Mouse (Mus musculus) embryo, embryonic 11.5 days (tissue): ENCODE measurements around the gene Whrn.

Source experiments
- DNase-seq: peaks from one replicate; pipeline ENCODE4 v3.0.0-alpha.2; 2012; ENCODE audit warnings: low read depth, low spot score

Whrn gene

DNA sequence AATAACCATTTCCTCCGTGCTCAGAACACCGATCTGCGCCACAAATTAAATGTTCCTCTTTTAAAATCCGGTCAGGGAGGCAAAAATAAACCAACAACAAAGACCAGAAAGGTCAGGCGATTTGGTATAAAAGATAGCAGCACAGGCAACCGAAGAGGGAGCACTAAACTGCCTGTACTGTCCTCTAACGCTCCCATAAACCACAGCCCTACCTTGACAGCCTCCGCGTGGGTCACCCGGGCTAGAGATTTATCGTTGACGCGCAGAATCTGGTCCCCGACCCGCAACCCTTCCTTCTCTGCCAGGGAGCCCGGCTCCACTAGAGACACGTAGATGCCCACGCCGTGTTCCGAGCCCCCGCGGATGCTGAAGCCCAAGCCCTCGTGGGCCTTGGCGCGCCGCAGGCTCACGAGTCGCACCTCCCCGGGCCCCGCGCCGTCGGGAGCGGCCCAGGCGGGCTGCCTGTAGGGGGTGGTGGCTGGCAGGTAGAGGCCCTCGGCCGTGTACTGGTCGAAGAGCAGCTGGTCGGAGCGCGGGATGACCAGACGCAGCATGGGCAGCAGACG is 1.3 kb downstream of the Whrn start:
- DNase-seq, result no peak

DNA sequence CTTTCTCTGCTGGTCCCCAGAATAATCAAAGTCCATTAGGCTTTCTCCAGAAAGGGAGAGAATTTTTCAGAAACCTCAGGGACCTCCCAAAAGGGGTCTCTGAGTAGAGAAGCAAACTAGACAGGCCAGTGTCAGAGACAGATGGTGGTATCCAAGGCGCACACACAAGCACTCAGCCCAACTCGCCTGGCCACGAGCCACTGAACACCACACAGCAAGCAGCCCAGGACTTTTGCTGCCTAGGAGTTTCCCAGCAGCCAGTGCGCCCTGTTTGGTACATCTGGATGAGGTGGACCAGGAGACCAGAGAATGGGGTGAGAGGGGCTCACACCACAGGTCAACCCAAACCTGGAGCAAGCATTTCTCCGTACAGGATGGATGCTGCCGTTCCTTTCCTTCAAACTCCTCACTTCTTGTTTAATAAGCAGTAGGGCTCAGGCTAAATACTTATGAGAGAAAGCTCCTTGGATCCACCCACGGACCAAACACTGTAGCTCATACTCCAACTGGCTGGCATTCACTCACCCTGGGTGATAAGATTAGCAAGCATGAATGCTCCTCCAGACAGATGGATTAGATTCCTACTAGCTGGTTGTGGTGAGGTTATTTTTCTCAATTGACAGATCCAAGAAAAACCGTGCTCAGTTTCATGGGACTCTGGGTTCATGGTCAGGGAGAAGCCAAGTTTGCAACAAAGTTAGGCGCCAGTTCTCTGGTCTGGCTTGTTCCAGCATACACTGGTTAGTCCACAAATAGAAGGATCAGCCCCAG is 2.3 kb downstream of the Whrn start:
- no peak for DNase-seq

DNA sequence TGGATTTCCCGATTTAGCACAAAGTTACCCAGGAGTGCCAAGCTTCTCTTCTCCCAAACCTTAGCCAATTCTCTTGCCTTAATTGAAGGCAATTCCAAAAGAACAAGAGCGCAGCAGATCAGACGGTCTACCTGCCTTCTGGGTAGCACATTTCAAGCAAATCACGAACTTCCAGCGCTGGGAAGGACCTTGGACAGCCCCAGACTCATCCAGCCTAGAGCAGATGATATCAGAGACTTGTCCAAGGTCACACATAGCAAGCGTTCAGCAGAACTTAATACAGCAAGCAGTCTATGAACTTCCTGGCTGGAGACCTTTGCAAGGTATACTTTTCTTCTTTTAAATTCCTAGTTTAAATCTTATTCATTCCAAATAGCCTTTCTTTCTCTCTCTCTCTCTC is 4.3 kb downstream of the Whrn start:
- no peak for DNase-seq

DNA sequence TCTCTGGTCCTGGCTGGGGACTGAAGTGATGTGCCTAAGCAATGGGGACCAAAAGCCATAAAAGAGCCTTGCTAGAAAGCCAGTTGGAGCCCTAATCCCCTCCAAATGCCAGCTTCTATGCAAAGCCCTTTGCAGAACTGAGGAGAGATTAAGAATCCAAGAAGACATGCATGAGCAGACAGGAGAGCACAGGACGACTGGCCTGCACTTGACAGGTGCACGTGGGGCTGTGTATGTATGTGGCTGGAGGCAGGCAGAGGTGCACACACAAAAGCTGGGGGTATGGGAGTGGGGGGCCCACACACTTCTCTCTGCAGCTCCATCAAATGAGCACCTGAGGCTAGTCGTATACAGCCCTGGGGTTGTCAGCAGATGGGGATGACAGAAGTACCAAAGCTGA is 5.6 kb downstream of the Whrn start:
- no peak for DNase-seq

DNA sequence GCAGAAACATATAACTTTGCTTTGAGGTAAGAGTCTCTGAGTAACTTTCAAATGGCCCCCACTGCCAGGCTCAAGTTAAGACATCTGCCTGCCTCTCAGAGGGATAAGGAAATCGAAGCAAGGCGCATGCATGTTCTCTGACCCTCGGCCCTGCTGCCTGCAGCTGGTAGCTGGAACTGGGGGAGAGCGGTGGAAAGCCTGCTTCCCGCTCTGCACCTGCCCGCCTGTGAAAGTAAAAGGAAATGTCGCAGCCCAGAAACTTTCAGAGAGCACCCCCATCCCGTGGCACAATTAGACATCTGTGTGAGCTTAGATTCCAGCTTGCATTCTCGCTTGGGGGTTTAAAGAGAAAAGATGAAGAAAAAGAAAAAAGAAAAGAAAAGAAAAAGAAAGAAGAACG is 6.1 kb downstream of the Whrn start:
- DNase-seq, result no peak

DNA sequence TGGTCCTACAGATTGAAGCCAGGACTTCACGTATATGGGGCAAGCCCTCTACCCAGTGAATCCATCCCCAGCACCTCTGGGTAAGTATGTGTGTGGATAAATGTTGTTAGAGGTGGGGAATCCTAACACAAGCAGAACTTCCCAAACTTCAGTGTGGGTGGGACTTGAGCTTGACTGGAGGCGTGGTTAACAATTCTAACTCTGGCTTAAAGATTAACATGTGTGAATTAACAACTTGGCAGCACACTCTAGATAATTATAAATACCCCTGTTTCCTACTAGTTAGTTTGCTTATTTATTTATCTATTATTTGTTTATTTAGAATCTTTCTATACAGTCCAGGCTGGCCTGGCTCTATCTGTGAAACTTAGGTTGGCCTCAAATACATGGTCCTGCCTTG is 7.9 kb downstream of the Whrn start:
- no peak for DNase-seq

DNA sequence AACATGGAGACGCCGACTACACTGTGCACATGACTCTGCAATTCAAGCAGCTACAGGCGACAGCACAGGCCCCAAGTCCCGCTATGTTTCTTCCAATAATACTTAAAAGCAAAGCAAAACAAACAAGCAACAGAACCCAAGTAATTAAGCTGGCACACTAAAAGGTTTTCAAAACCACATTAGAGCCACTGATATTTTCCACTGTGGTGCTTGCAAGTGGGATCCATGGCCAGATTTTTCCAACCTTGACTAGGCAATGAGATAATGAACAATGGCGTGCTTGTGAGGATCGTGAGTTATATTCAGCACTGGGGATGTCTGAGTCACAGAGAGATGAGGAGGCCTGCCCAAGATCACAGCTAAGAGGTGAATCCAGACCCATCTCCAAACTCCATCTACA is 8.5 kb downstream of the Whrn start:
- no peak for DNase-seq

DNA sequence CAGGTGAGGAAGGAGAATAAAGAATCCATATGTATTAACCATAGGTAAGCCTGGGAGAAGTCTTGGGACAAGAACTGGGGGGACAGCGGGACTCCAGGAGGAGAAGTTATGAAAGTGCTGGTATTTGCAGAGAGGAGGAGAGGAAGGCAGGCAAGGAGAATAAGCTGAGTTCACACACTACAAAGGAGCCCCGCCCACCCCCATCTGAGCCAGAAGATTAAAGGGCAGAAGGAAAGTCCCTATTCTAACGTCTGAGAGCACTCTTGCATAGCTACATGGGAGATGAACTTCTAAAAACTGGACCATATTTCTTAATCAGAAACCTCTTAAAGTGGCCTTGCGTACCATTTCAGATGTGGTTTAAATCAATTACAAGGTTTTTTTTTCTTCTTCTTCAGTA is 9.3 kb downstream of the Whrn start:
- DNase-seq, result no peak

DNA sequence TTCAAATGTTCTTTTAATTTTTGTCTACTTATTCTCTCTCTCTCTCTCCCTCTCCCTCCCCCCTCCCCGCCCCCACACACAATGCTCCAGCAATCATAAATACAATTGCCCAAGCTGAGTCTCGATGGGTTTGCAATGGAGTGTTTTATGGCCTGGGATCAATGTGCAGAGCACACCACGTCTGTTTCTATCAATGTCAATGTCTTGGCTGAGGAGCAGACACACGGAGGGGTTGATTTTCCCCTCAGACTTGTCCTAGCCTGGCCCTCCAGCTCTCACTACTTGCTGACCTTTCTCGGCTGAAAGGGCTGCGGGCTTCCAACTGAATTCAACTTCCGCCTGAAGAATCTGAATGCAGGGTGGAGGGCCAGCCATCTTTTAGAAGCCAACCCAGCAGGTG is 12.1 kb downstream of the Whrn start:
- DNase-seq, result no peak

DNA sequence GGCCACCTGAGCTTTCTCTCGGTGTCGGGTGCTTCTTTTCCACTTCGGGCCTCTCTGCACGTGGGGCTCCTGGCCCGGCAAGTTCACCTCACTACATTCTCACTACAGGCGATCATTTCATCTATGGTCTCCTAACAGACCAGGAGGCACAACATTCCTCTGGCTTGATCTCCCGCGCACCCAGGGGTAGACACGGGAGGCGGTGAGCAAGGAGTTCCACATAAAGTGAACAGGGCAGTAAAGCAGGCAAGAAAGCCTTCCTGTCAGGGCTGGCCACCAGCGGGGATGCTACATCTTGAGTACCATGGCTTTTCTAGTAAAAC is 15.0 kb downstream of the Whrn start:
- DNase-seq, result no peak

DNA sequence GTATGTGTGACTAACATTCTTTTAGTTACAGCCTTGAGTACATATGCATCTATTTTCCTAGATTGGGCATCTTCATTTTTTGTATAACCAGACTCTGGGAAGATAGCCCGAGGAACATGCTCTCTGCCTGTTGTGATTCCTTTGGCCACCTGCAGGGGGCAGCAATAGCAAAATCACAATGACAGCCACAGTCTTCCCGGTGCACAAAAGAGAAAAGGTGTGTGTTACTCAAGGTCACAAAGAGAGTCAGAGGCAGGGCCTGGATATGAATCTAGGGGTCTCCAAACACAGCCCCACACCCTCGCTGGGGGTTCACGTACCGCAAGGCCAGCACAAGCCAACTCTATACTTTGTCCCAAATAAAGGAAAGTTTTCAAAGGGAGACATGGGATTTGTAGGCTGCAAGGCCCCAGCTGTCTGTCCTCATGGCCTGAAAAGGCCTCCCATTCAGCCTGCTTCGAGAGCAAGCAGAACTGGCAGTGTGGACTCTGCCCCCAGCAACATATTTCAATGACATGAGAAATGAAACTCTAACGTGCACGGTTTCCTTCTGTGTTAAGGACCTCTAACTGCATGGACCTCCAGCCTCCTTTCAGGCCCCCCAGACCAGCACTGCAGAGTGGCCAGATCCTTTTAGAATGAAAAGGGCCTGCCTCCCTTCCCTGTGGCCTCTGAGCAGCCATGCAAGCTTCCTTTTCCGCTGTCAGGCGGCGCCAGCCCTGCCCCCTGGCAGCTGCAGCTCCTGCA is 15.5 kb downstream of the Whrn start:
- no peak for DNase-seq

DNA sequence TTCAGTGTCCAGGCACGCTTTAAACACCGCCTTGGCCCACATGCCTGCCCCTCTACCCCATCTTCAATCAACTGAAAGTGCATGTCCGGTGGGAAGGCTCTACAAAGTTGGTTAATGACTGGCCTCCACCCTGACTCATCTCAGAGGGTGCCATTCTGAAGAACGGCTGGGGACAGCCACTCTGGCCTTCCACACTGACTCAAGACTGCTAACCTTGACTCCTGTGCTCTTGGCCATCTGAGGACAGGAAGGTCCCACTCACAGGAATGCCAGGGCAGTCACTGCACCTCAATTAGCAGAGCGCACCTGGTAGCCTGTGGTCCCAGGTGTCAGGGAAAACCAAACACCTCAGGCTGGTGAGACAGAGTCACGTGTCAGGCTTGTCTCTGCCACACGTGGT is 17.8 kb downstream of the Whrn start:
- DNase-seq, result no peak

DNA sequence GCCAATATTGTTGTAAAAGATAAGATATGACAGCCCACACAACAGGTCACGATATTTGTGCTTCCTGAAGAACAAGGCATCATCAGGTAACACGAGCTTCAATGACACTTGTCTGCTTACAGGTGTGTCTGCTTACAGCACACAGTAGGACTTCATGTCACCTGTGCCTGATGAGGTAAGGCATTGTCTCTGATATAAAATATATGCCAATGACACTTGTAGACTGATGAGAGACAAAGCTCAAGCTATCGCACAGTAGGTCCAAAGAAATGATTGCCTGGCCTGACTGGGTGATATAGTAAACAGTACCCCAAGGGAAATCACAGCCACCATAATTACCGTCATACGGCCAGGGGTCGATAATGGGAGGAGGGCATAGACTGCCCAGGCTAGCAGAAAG is 18.9 kb downstream of the Whrn start:
- no peak for DNase-seq

DNA sequence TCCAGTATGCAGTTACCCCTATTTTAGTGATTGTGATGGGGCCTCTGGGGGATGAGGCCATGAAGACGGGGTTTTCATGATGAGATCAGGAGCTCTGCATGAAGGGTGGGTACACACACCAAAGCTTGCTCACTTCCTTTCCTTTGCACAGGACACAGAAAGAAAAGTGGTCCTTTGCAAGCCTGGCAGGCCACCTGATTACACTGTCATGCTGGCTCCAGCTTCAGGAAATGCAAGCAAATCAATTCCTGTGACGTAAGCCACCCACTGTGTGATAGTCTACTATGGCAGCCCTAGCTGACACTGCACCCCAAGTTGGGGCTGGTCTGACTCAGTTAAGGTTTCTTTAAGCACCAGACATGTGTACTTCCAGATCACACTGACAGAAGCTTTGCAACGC is 20.6 kb downstream of the Whrn start:
- DNase-seq, result no peak

DNA sequence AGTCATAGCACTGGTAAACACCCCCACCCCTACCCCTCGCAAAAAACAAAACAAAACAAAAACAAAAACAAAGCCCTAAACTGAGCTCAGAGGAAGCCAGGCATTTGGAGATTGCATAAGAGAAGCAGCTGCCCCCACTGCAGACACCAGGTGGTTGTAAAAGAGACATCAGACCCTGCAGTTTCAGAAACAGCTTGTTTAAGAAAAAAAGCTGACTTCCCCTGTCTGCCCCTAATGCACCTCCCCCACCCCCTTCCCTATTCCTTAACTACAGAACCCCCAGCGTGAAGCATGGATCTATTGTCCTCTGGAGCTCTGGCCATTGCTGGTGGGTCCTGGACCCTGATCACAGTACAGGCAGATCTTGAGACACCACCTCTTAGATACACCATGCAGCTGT is 21.4 kb downstream of the Whrn start:
- DNase-seq, result no peak

DNA sequence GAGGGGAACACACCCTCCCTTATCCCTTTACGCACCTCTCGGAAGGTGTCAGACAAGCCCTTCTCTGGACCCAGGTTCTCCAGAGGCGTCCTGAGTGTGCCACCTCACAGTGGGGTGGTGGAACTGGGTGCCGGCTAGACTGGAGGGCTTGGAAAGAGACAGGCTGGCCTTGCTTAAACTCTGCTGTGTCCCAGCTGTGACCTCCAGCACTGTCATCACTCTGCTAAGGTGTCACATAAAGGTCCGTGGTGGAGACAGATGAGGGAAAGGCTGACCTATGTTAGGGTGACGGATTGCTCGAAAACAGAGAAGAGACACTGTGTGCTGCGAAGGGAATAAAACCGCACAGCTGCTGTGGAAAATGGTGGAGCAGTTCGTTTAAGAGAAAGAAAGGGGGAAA is 28.5 kb downstream of the Whrn start:
- no peak for DNase-seq

DNA sequence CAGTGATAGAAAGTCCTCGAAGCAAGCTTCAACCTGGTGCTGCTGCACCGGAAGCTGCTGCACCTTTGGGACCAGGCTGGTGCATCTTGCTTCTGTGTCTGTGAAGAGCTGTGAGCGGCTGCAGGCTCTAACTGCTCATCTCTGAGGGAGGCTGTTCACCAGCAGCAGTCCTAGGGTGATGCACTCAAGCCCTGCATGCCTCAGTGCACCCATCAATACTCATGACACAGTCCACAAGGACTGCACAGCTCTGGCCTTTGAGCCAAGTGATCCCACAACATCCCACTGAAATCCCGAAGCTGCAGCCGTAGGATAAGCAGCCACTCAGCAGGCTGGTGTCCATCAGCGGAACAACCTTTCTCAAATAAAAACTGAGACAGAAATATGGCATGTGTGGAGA is 29.6 kb downstream of the Whrn start:
- no peak for DNase-seq

DNA sequence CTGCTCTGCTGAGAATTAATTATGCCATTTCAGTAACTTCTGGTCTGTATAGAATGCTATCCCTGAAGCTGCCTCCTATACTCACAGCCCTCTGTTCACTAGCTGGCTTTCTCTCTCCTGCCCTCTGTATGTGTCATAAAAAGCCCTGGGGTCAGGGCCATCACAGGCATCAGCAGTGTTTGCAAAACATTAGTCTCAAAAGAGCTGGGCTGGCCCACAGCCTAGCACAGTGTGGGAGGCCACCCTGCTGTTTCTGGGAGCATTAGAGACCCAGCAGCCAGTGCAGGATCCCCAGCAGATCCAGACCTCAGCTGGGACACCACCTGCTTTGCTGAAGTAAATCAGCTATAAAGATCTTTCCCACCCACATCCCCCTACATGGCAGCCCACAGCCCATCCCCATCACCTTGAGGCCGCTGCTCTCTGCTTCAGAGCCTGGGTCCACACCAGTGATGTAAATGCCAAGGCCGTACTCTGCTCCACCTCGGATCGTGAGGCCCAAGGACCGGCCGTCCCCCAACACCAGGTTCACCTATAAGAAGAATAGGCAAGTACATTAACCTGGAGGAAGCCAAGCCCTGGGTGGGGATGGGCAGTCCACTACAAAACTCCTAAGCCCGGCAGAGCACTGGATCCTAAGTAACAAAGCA is 34.8 kb downstream of the Whrn start:
- no peak for DNase-seq

DNA sequence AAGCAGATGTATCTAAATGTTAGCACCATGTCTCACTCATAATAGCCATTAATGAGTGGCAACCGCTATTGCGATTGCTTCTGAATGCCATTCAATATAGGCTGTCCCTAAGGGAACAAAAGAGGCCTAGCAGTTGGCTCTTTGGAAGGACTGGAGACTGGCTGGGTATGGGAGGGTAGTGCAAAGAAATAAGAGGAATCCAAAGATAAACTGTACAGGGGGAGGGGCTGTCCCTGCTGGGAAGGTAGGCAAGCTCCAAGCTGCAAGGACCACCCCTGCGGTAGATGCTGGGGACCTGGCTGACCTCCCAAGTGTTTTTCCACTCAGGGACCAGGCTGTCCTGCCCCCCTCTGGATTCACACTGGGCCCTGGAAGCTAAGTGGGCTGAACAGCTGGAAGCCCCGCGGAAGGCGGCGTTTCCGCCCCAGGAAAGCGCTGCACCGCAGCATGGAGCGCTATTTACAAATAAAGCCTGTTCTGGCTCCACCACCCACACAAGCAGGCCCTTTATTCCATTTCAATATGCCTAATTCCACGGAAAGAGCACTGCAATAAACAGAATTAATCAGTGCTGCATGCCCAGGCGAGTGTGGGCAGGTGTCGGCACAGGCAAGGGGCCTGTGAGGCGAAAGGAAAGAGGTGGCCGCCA is 36.5 kb downstream of the Whrn start:
- DNase-seq, result no peak

DNA sequence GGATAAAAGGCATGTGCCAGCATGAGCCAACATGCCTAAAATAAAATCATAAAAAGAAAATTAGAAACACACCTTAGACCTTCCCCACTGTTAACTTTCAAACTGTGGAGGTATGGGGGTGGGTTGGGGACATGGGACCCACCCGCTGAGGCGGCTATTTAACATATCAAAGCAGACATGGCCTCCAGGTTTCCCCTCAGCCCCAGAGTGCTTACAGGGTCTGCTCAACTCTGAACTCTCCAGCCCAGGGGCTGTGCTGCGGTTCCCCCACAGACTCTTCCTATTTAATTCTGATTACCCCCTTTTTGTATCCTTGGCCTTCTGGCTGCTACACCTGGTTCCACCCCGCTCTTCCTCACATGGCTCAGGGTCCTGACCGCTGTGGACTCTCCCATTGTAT is 39.2 kb downstream of the Whrn start:
- DNase-seq, result no peak

DNA sequence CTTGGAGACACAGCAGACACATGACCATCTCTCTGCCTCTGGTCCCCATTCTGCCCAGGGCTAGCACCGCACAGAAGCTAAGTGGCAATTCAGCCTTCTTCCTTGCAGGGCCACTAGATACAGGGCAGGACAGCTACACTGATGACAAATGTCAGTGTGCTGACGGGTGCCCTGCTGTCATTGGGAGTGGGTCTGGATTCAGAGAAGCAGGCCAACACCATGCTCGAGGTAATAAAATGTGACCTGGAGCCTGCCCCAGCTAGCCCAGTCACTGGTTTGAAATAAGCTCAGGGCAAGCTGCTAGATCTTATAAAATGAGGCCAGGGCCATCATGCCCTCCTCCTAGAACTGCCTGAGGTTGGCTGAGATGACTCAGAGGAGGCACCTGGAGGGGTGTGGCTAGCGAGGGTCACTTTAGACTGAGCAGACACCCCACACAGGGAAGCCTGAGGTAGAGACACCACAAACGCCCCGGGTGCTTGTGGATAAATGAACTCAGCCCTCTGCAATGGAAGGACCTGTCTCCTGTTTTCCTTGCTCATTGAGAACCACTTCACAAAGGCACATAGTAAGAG is 41.8 kb downstream of the Whrn start:
- DNase-seq, result no peak

DNA sequence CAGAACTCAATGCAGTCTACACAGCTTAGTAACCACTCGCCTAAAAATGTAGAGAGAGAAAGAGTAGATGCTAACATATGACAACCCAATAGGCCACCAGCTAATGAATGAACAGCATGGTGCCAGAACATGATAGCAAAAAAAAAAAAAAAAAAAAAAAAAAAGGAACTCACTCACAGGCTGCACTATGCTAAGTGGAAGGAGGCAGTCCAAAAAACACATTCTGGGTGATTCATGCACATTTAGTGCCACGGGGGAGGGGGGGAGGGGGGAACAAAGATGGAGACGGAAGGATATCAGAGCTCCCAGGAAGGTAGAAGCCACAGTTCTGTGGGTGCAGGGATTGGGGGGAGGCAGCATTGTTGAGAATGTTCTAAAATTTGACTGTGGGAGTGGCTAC is 43.2 kb downstream of the Whrn start:
- no peak for DNase-seq
